Mouse (Mus musculus) C2C12 (cell line): ENCODE measurements around the gene Frmd5.

ENCODE experiments used
- CEBPB ChIP-seq: IDR thresholded peaks from one replicate; pipeline ENCODE4 v1.6.1; 2011; ENCODE audit warnings: low read depth, mild to moderate bottlenecking, control low read depth, moderate library complexity
- CTCF ChIP-seq: IDR thresholded peaks from one replicate; pipeline ENCODE4 v1.5.1; 2011; ENCODE audit not compliant: control insufficient read depth, insufficient read depth, insufficient read length
- FOSL1 ChIP-seq: IDR thresholded peaks from one replicate; pipeline ENCODE4 v1.8.0; 2011; ENCODE audit warnings: mild to moderate bottlenecking, low read length; ENCODE audit not compliant: poor library complexity, insufficient read depth, severe bottlenecking
- MAX ChIP-seq: IDR thresholded peaks from one replicate; pipeline ENCODE4 v1.6.1; 2011; ENCODE audit warnings: mild to moderate bottlenecking, control low read depth
- MYOD1 ChIP-seq: IDR thresholded peaks from one replicate; pipeline ENCODE4 v1.6.1; 2011; ENCODE audit warnings: low read depth; ENCODE audit not compliant: control insufficient read depth, insufficient read length
- USF1 ChIP-seq: IDR thresholded peaks from one replicate; pipeline ENCODE4 v1.6.1; 2011; ENCODE audit warnings: low read depth, mild to moderate bottlenecking, control low read depth, moderate library complexity

- no peak for TF ChIP-seq CTCF
- TF ChIP-seq USF1 = no peak
- no peak for TF ChIP-seq MAX
- no peak for TF ChIP-seq CEBPB
- no peak for TF ChIP-seq MYOD1
- TF ChIP-seq FOSL1 = no peak
Observed at GRCm38 (mm10) chr2:121711748-121712384, 95.0 kb downstream of the Frmd5 start.
